Mouse (Mus musculus) stomach, postnatal 0 days (tissue): ENCODE results near the gene Chst5. TPM values are rescaled to one million over a fixed set of nuclear protein-coding genes. Genes with fewer than 3 reads are reported as not detected.

ENCODE experiments used
- ATAC-seq: fragments of 200-750 bp; cut with Nextera tagmentation; 2 replicates; pipeline ENCODE4 v1.8.0; 2017; ENCODE audit not compliant: low FRiP score, low TSS enrichment
- DNase-seq: peaks from one replicate; pipeline ENCODE4 v3.0.0-alpha.2; 2016; ENCODE audit warnings: low spot score
- H3K27ac ChIP-seq: fragments of 300-500 bp; sonication (generic); replicated peaks from 2 replicates; pipeline ENCODE4 v1.5.1; 2014; ENCODE audit warnings: mild to moderate bottlenecking, control low read depth
- H3K27me3 ChIP-seq: fragments of 300-500 bp; sonication (generic); 2 replicates; pipeline ENCODE4 v1.6.1; 2014; ENCODE audit warnings: low read length; ENCODE audit not compliant: control insufficient read depth, insufficient read depth
- H3K36me3 ChIP-seq: fragments of 300-500 bp; sonication (generic); 2 replicates; pipeline ENCODE4 v1.6.1; 2014; ENCODE audit warnings: low read length, mixed read lengths; ENCODE audit not compliant: control insufficient read depth, insufficient read depth
- H3K4me1 ChIP-seq: fragments of 300-500 bp; sonication (generic); replicated peaks from 2 replicates; pipeline ENCODE4 v1.6.1; 2014; ENCODE audit warnings: antibody characterized with exemption; ENCODE audit not compliant: control insufficient read depth, insufficient read depth
- H3K4me2 ChIP-seq: fragments of 300-500 bp; sonication (generic); replicated peaks from 2 replicates; pipeline ENCODE4 v1.6.1; 2014; ENCODE audit warnings: low read depth, mild to moderate bottlenecking, control low read depth, moderate library complexity
- H3K4me3 ChIP-seq: fragments of 300-500 bp; sonication (generic); 2 replicates; pipeline ENCODE4 v1.5.1; 2014; ENCODE audit warnings: low read depth, low read length, control low read depth
- H3K9ac ChIP-seq: fragments of 300-500 bp; sonication (generic); 2 replicates; pipeline ENCODE4 v1.6.1; 2014; ENCODE audit warnings: mild to moderate bottlenecking, low read length, control low read depth, mixed read lengths
- H3K9me3 ChIP-seq: fragments of 300-500 bp; sonication (generic); 2 replicates; pipeline ENCODE4 v1.6.1; 2016; ENCODE audit warnings: low read length; ENCODE audit not compliant: control insufficient read depth
- CTCF ChIP-seq: IDR thresholded peaks from 2 replicates; pipeline ENCODE4 v1.5.1; 2016; ENCODE audit warnings: antibody characterized with exemption, low read depth, mild to moderate bottlenecking, moderate library complexity
- EP300 ChIP-seq: optimal IDR thresholded peaks from 2 replicates; pipeline ENCODE3; 2016; ENCODE audit warnings: antibody characterized with exemption
- WGBS: fragments of 180-500 bp; shearing (Covaris S2); extraction: QIAGEN DNeasy Blood & Tissue Kit; methylation state at CpG from one replicate; pipeline ENCODE4 v1.1.7; 2014; 5-methylcytosine and 5-hydroxymethylcytosine counted together
- polyA plus RNA-seq: library from polyadenylated mRNA; unstranded; fragments of >200 nt; fragmentation: Nextera tagmentation; extraction: Ambion mirVana; gene quantifications from 2 replicates; pipeline ENCODE4 v1.2.1, GENCODE M21; 2015

The Chst5 gene
- polyA plus RNA-seq, 1 experiment from 2014 or later, result 0.39 TPM

DNA sequence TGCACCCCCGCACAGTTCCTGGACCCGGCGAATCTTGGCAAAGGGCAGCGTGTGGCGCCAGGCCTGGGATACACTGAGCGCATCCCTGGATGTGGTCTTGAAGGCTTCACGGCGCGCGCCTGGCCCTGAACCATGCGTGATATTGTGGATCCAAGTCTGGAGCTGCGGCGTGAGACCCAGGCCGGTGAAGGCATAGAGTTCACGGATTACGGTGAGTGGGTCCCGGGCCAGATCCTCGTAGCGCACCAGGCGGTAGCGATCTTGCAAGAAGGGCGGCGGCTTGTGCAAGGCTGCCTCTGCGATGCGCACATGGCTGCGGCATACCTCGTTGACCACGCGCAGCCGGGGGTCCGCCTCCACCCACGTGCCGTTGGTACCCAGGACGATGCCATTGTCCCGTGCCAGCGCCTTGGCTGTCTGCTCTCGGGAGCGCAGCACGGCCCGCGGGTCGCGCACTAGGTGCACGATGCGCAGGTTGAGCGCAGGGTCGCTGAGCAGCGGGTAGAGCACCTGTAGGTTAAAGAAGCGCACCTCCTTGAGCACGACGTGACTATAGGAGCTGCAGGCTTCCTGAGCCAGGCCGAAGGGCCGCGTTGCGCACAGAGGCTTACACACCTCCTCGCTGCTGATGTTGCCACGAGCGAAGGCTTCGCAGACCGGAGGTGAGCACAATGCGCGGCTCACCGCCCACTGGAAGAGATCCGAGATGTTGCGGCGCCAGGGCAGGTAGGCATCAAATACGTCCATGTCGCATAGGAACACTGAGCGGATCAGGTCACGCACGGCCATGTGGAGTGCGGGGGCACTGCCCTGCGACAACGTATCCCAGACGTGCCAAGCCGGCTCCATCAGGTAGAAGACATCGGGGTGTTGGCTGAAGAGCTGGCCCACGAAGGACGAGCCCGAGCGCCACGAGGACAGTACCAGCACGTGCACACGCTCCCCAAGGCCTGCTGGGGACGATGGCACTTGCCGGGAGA is 20.0 kb downstream of the Chst5 start:
- 16% methylated on average over 86 of the region's 86 CpGs for WGBS
- no peaks in the 10 kb centered on the region for H3K9me3 ChIP-seq
- ATAC-seq (peak; percentile 35; the same call in 1 of the 2 replicates), DNase-seq (no peak)
- H3K27ac ChIP-seq, result no peak overlapping the region
- peaks cover 10% of the 10 kb centered on the region; the same call in 1 of the 2 replicates for H3K27me3 ChIP-seq
- no peak for TF ChIP-seq CTCF
- no peak for TF ChIP-seq EP300
- peak overlapping the region; percentile 29; the same call in 1 of the 2 replicates for H3K4me2 ChIP-seq
- H3K4me1 ChIP-seq, result no peaks in the 10 kb centered on the region
- peak overlapping the region; percentile 15; the same call in 1 of the 2 replicates for H3K4me3 ChIP-seq
- no peaks in the 10 kb centered on the region for H3K36me3 ChIP-seq
- no peak overlapping the region for H3K9ac ChIP-seq

GRCm38 (mm10) chr8:111888091-111888650 is 22.1 kb downstream of the Chst5 start:
- Histone ChIP-seq H3K9ac (no peak overlapping the region), H3K4me2 (no peak overlapping the region), H3K4me3 (no peak overlapping the region), H3K27ac (no peak overlapping the region), H3K27me3 (peaks cover 10% of the 10 kb centered on the region; the same call in 1 of the 2 replicates), H3K36me3 (no peaks in the 10 kb centered on the region), H3K4me1 (no peaks in the 10 kb centered on the region), H3K9me3 (no peaks in the 10 kb centered on the region)
- TF ChIP-seq CTCF (no peak), EP300 (no peak)
- DNase-seq (no peak), ATAC-seq (peak; percentile 33; the same call in 1 of the 2 replicates)
- 10% methylated on average over 7 of the region's 7 CpGs for WGBS

- Histone ChIP-seq H3K9ac (no peak overlapping the region), H3K9me3 (no peaks in the 10 kb centered on the region), H3K4me2 (no peak overlapping the region), H3K36me3 (no peaks in the 10 kb centered on the region), H3K4me3 (no peak overlapping the region), H3K27ac (no peak overlapping the region), H3K27me3 (peaks cover 10% of the 10 kb centered on the region; the same call in 1 of the 2 replicates), H3K4me1 (no peaks in the 10 kb centered on the region)
- ATAC-seq (no peak), DNase-seq (no peak)
- TF ChIP-seq CTCF, result no peak
- TF ChIP-seq EP300, result no peak
- WGBS, result 79% methylated on average over 1 of the region's 1 CpGs
Observed at GRCm38 (mm10) chr8:111887479-111887878, 22.8 kb downstream of the Chst5 start.

DNA sequence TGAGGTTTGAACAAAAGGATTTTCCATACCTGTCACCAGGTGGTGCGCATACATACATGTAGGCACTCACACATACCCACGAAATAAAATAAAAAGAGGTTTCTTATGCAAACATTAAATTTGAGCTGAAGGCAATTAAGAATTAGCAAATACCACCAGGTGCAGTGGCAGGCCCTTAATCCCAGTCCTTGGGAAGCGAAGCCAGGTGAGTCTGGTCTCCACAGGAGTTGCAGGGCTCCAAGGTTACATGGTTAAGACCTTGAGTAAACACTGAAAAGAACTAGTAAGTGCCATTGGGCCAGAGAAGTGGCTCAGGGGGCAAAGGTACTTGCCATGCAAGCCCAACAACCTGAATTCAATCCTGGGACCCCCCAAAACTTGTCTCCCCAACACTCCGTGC is 26.6 kb downstream of the Chst5 start:
- ATAC-seq, result no peak
- 68% methylated on average over 4 of the region's 4 CpGs for WGBS
- TF ChIP-seq CTCF, result no peak
- TF ChIP-seq EP300, result no peak

DNA sequence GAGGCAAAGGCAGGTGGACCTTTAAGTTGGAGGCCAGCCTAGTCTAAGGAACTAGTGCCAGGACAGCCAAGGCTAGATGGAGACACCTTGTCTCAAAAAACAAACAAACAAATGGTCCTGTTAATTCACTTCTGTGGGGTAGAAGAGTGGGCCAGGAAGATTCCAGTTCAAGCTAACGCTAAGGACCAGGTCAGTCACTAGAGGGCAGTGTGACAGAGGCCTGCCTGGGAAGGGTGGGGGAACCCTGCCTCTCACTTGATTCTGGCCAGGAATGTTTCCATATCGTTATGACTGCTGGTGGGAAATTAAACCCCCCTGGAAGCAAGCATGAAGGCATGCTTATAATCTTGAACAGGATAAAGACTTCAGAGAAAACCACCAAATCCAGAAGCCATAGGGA is 28.7 kb downstream of the Chst5 start:
- H3K9me3 ChIP-seq, result no peaks in the 10 kb centered on the region
- H3K36me3 ChIP-seq, result no peaks in the 10 kb centered on the region
- no peaks in the 10 kb centered on the region for H3K27me3 ChIP-seq
- H3K4me3 ChIP-seq, result no peak overlapping the region
- no peak for TF ChIP-seq EP300
- peak; percentile 89 for TF ChIP-seq CTCF
- WGBS, result 2% methylated on average over 2 of the region's 2 CpGs
- no peak overlapping the region for H3K27ac ChIP-seq
- peak; percentile 65 for DNase-seq
- no peak overlapping the region for H3K9ac ChIP-seq
- no peaks in the 10 kb centered on the region for H3K4me1 ChIP-seq
- ATAC-seq, result no peak
- no peak overlapping the region for H3K4me2 ChIP-seq

More for the DNA sequence above, 26.6 kb downstream of the Chst5 start:
- H3K36me3 ChIP-seq, result no peaks in the 10 kb centered on the region
- no peak overlapping the region for H3K27ac ChIP-seq
- H3K9ac ChIP-seq, result no peak overlapping the region
- H3K4me3 ChIP-seq, result no peak overlapping the region
- H3K4me2 ChIP-seq, result no peak overlapping the region
- no peaks in the 10 kb centered on the region for H3K27me3 ChIP-seq
- no peaks in the 10 kb centered on the region for H3K9me3 ChIP-seq
- no peaks in the 10 kb centered on the region for H3K4me1 ChIP-seq
- DNase-seq, result no peak
